Mouse (Mus musculus) kidney, adult 11 months (tissue): ENCODE results near the gene Pear1.

Experiments used
- DNase-seq: peaks from one replicate; pipeline ENCODE4 v3.0.0; 2022

Pear1 gene

GRCm38 (mm10) chr3:87763683-87764289 is 60.3 kb downstream of the Pear1 start:
- DNase-seq = peak; percentile 74

GRCm38 (mm10) chr3:87763202-87763601 is 60.9 kb downstream of the Pear1 start:
- DNase-seq = no peak

- DNase-seq = peak; percentile 34
Observed at GRCm38 (mm10) chr3:87761408-87762375, 62.4 kb downstream of the Pear1 start.

- no peak for DNase-seq
Observed at GRCm38 (mm10) chr3:87758641-87759040, 65.5 kb downstream of the Pear1 start.

- no peak for DNase-seq
Observed at GRCm38 (mm10) chr3:87756488-87756887, 67.6 kb downstream of the Pear1 start.

- DNase-seq = peak; percentile 78
Observed at GRCm38 (mm10) chr3:87755964-87756363, 68.1 kb downstream of the Pear1 start.

- no peak for DNase-seq
Observed at GRCm38 (mm10) chr3:87753829-87754228, 70.3 kb downstream of the Pear1 start.

GRCm38 (mm10) chr3:87752567-87752966 is 71.5 kb downstream of the Pear1 start:
- DNase-seq = no peak

- no peak for DNase-seq
Observed at GRCm38 (mm10) chr3:87749977-87750376, 74.1 kb downstream of the Pear1 start.

GRCm38 (mm10) chr3:87749036-87749435 is 75.1 kb downstream of the Pear1 start:
- DNase-seq = peak; percentile 53

- peak; percentile 50 for DNase-seq
Observed at GRCm38 (mm10) chr3:87748431-87748830, 75.7 kb downstream of the Pear1 start, which contains the start of gene Lrrc71. Gene Lrrc71, minus strand, starts transcription at chr3:87748625.

- no peak for DNase-seq
Observed at GRCm38 (mm10) chr3:87745036-87745659, 79.0 kb downstream of the Pear1 start.

- no peak for DNase-seq
Observed at GRCm38 (mm10) chr3:87743927-87744326, 80.2 kb downstream of the Pear1 start.

- DNase-seq = no peak
Observed at GRCm38 (mm10) chr3:87742735-87743134, 81.4 kb downstream of the Pear1 start.

GRCm38 (mm10) chr3:87742013-87742412 is 82.1 kb downstream of the Pear1 start:
- DNase-seq = no peak

- DNase-seq = no peak
Observed at GRCm38 (mm10) chr3:87738906-87739305, 85.2 kb downstream of the Pear1 start.

- DNase-seq = no peak
Observed at GRCm38 (mm10) chr3:87735335-87735734, 88.8 kb downstream of the Pear1 start.

- no peak for DNase-seq
Observed at GRCm38 (mm10) chr3:87733984-87734761, 89.9 kb downstream of the Pear1 start.

GRCm38 (mm10) chr3:87733098-87733497 is 91.0 kb downstream of the Pear1 start:
- DNase-seq = no peak

GRCm38 (mm10) chr3:87728696-87729095 is 95.4 kb downstream of the Pear1 start:
- DNase-seq = no peak

- no peak for DNase-seq
Observed at GRCm38 (mm10) chr3:87726191-87726590, 97.9 kb downstream of the Pear1 start.

- no peak for DNase-seq
Observed at GRCm38 (mm10) chr3:87725396-87726160, 98.5 kb downstream of the Pear1 start.
